Mouse (Mus musculus): ENCODE measurements around the gene Kif3c. TPM values are rescaled to one million over a fixed set of nuclear protein-coding genes. Genes with fewer than 3 reads are reported as not detected.

The Kif3c gene
- polyA plus RNA-seq (2015; fragmentation: Nextera tagmentation; extraction: Ambion mirVana) = 49.0 and 57.0 TPM in 2 replicates

GRCm38 (mm10) chr12:3364508-3365448 is at the start of gene Kif3c:
TSS of gene Kif3c (plus strand) at chr12:3365132.

GRCm38 (mm10) chr12:3426530-3427034 is 61.6 kb downstream of the Kif3c start, which contains the start of gene Asxl2:
TSS of gene Asxl2 (plus strand) at chr12:3426857.

Other genes starting within 250 kb of the Kif3c start
- 141 and 156 TPM in 2 replicates for gene Rab10, start 55.2 kb upstream of the Kif3c start, polyA plus RNA-seq (2015; fragmentation: Nextera tagmentation; extraction: Ambion mirVana)
- gene Asxl2, start 61.7 kb downstream of the Kif3c start, polyA plus RNA-seq (2015; fragmentation: Nextera tagmentation; extraction: Ambion mirVana) = 8.3 and 10.6 TPM in 2 replicates
- 60.0 and 60.9 TPM in 2 replicates for gene Dtnb, start 207.2 kb downstream of the Kif3c start, polyA plus RNA-seq (2015; fragmentation: Nextera tagmentation; extraction: Ambion mirVana)